Mouse (Mus musculus) CH12.LX (cell line): Measurements from ENCODE around the gene Cttnbp2nl.

Source experiments
- CTCF ChIP-seq, 2 experiments: IDR thresholded peaks in 1 of 2; conservative IDR thresholded peaks in 1 of 2; 2 replicates each; pipeline ENCODE4 v1.5.1; 2011 to 2012; ENCODE audit warnings: low read depth in 2 of 2, low read length in 2 of 2, improper control_type of control experiment in 1 of 2, inconsistent platforms in 1 of 2, mild to moderate bottlenecking in 1 of 2, moderate library complexity in 1 of 2
- EP300 ChIP-seq: IDR thresholded peaks from 2 replicates; pipeline ENCODE4 v1.6.1; 2011; ENCODE audit warnings: low read length, improper control_type of control experiment
- KAT2A ChIP-seq: IDR thresholded peaks from 2 replicates; pipeline ENCODE4 v1.6.1; 2012; ENCODE audit warnings: low read length, improper control_type of control experiment, inconsistent platforms; ENCODE audit not compliant: insufficient replicate concordance
- MYC ChIP-seq: IDR thresholded peaks from 2 replicates; pipeline ENCODE4 v1.6.1; 2011; ENCODE audit warnings: low read depth, mild to moderate bottlenecking, improper control_type of control experiment, low read length
- POLR2A ChIP-seq: IDR thresholded peaks from 2 replicates; pipeline ENCODE4 v1.6.1; 2011; ENCODE audit warnings: low read depth, mild to moderate bottlenecking, improper control_type of control experiment, low read length
- TBP ChIP-seq: conservative IDR thresholded peaks from 2 replicates; pipeline ENCODE4 v1.6.1; 2011; ENCODE audit warnings: low read depth, low read length, improper control_type of control experiment
- USF1 ChIP-seq: IDR thresholded peaks from 2 replicates; pipeline ENCODE4 v1.6.1; 2014; ENCODE audit warnings: low read depth, mild to moderate bottlenecking, inconsistent platforms, low read length, improper control_type of control experiment
- USF2 ChIP-seq: conservative IDR thresholded peaks from 2 replicates; pipeline ENCODE4 v1.6.1; 2011; ENCODE audit warnings: low read depth, low read length, improper control_type of control experiment
- ZC3H11A ChIP-seq: IDR thresholded peaks from 2 replicates; pipeline ENCODE4 v1.6.1; 2012; ENCODE audit warnings: low read depth, mild to moderate bottlenecking, inconsistent platforms, low read length, improper control_type of control experiment

GRCm38 (mm10) chr3:105090981-105091380 lies 38.0 kb upstream of the Cttnbp2nl start:
- TF ChIP-seq CTCF (conservative IDR thresholded peaks at IDR 0.05 in 1 of 2, IDR thresholded peaks at IDR 0.05 in 1 of 2; ENCODE audit: low read depth in 2 of 2, low read length in 2 of 2) (peak in 1 of 2 experiments; percentile 69; a peak in 2 of 4 replicates), MYC (no peak), POLR2A (no peak), TBP (no peak), EP300 (no peak), ZC3H11A (no peak), KAT2A (no peak), USF2 (no peak), USF1 (no peak)
